ENCODE assay signal across 22 mouse cellular contexts in genomic region chr3:86210267-86210939, GRCm38 (mm10). TPM values are rescaled to one million over a fixed set of nuclear protein-coding genes. Genes with fewer than 3 reads are reported as not detected.
DNase-seq lines count a peak whose midpoint lies in the region; ATAC-seq lines count a peak whose summit lies in the region.
"Had no signal": no experiment of that assay in that cellular context is flagged by ENCODE, and none has a peak within 500 bp of the region (broad histone marks: within the 10 kb centered on the region; RNA-seq: fewer than 3 reads in every experiment).

No protein-coding gene starts in this region.

- no peaks in the 10 kb centered on the region for H3K9me3 ChIP-seq in heart, embryonic 10.5 days
- H3K9me3 ChIP-seq: embryonic facial prominence, embryonic 13.5 days; forebrain, embryonic 12.5 days; G1E; hindbrain, embryonic 13.5 days had no signal

- 87% methylated on average over 10 of the region's 10 CpGs for WGBS in heart, embryonic 10.5 days

- no peaks in the 10 kb centered on the region for H3K36me3 ChIP-seq in heart, embryonic 10.5 days
- H3K36me3 ChIP-seq: embryonic facial prominence, embryonic 13.5 days; forebrain, embryonic 12.5 days; G1E; hindbrain, embryonic 13.5 days had no signal

- ATAC-seq in common myeloid progenitor, adult 5-6 weeks (replicated peaks; ENCODE audit: low read depth, poor library complexity, severe bottlenecking): peak; percentile 75
- ATAC-seq in megakaryocyte progenitor cell, adult 5-6 weeks (replicated peaks; ENCODE audit: poor library complexity): peak; percentile 62
- ATAC-seq: activated CD4-positive, CD25-positive, alpha-beta regulatory T cell, adult 4 months; forebrain, embryonic 16.5 days; hindbrain, postnatal 0 days; Patski had no signal

- H3K4me1 ChIP-seq in heart, embryonic 10.5 days: no peaks in the 10 kb centered on the region
- H3K4me1 ChIP-seq: embryonic facial prominence, embryonic 13.5 days; forebrain, embryonic 12.5 days; hindbrain, embryonic 13.5 days had no signal

- peak; percentile 46 for DNase-seq in heart, adult 11 months
- DNase-seq in heart, embryonic 10.5 days (ENCODE audit: low spot score): no peak
- DNase-seq in B cell, adult 2 months: peak; percentile 51 to 54
- DNase-seq in right cerebral cortex, postnatal 36 days (ENCODE audit: low spot score in 2 of 2): no peak
- no peak for DNase-seq in adrenal gland, postnatal 10 days
- no peak for DNase-seq in urinary bladder, postnatal 4 days (ENCODE audit: low spot score in 2 of 2)
- DNase-seq: adrenal gland, postnatal 25 days; cerebellum, adult 18-20 months; cerebellum, adult 9-11 months; gastrocnemius, postnatal 10 days; heart, postnatal 10 days; heart, postnatal 4 days had no signal

- H3K27ac ChIP-seq in heart, embryonic 10.5 days: no peak overlapping the region
- H3K27ac ChIP-seq: embryonic facial prominence, embryonic 13.5 days; forebrain, embryonic 12.5 days; hindbrain, embryonic 13.5 days; hindbrain, postnatal 0 days had no signal

- no peak overlapping the region for H3K4me3 ChIP-seq in heart, embryonic 10.5 days
- H3K4me3 ChIP-seq: embryonic facial prominence, embryonic 13.5 days; forebrain, embryonic 12.5 days; hindbrain, embryonic 13.5 days had no signal

- H3K27me3 ChIP-seq in heart, embryonic 10.5 days (ENCODE audit: insufficient read depth, poor library complexity, severe bottlenecking): no peaks in the 10 kb centered on the region
- H3K27me3 ChIP-seq: embryonic facial prominence, embryonic 13.5 days; forebrain, embryonic 12.5 days; hindbrain, embryonic 13.5 days had no signal

RNA-seq across cellular contexts. Expression of gene Lrba, which starts 14.1 kb away (rescaled TPM):
- polyA plus RNA-seq in heart, embryonic 10.5 days (2016; fragmentation: Nextera tagmentation; extraction: Ambion mirVana): 2.5 and 3.1 TPM in 2 replicates
- total RNA-seq in common myeloid progenitor, adult 5-6 weeks (2017): 27.1 and 33.8 TPM in 2 replicates
- total RNA-seq in megakaryocyte progenitor cell, adult 5-6 weeks (2015): 11.5 and 12.8 TPM in 2 replicates
- total RNA-seq in megakaryocyte progenitor cell, adult 5-6 weeks (2017): 16.4 and 17.2 TPM in 2 replicates
- 10 to 100 TPM; 24.1 to 33.4 TPM for total RNA-seq in adrenal gland, postnatal 10 days (2021)

Comparison
In these comparisons a context has a peak if more than half of its experiments do, and no peak if none do; other contexts are left out.
1. DNase-seq: peak in heart, adult 11 months (single experiment) and B cell, adult 2 months (2 of 2); none in heart, embryonic 10.5 days (single experiment), right cerebral cortex, postnatal 36 days (0 of 2), adrenal gland, postnatal 10 days (single experiment) and urinary bladder, postnatal 4 days (0 of 2).